Mouse (Mus musculus): ENCODE measurements at regions not wholly inside any gene's neighbourhood (a gene's known extent, or its start where the extent isn't known, plus 50 kb on each side); places are given as distances from the start of the nearest gene placed in this dataset.

GRCm38 (mm10) chr1:61472579-61473242 is 165.9 kb upstream of the Pard3b start:
- Histone ChIP-seq H3K36me3 (ENCODE audit: poor library complexity, severe bottlenecking) (no peaks in the 10 kb centered on the region), H3K27me3 (no peaks in the 10 kb centered on the region), H3K4me1 (peaks cover 24% of the 10 kb centered on the region), H3K4me3 (no peak overlapping the region), H3K9ac (0 out of 2 replicates have a peak overlapping the region, but pooled peaks have one; percentile 40), H3K27ac (peak overlapping the region; percentile 85), H3K9me3 (replicated peaks) (no peaks in the 10 kb centered on the region), H3K4me2 (peak overlapping the region; percentile 44)
- ATAC-seq = peak; percentile 63
- WGBS = 58% methylated on average over 13 of the region's 13 CpGs

DNA sequence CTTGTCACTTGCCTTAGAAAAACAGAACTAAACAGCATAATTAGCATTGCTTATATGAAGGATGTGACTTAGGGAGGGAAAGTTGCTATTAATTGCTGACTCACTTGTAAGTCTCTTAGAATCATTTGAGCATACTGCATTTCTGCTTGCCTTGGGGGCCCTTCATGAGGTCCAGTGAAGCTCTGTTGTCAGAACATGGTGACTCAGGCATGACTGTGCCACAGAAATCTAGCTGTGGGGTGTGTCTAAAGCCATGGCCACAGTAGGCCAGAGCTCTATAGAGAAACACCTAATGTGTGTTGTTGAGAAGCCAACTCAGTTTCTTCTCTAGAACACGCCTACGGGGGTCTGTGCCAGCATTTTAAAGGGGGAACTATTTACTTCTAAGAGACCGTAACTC is 153.2 kb upstream of the Pard3b start:
- Histone ChIP-seq H3K4me2 (no peak overlapping the region), H3K4me3 (no peak overlapping the region), H3K9ac (no peak overlapping the region), H3K9me3 (replicated peaks) (no peaks in the 10 kb centered on the region), H3K4me1 (no peaks in the 10 kb centered on the region), H3K27ac (no peak overlapping the region), H3K36me3 (ENCODE audit: poor library complexity, severe bottlenecking) (no peaks in the 10 kb centered on the region), H3K27me3 (no peaks in the 10 kb centered on the region)
- ATAC-seq = no peak
- 91% methylated on average over 3 of the region's 3 CpGs for WGBS

DNA sequence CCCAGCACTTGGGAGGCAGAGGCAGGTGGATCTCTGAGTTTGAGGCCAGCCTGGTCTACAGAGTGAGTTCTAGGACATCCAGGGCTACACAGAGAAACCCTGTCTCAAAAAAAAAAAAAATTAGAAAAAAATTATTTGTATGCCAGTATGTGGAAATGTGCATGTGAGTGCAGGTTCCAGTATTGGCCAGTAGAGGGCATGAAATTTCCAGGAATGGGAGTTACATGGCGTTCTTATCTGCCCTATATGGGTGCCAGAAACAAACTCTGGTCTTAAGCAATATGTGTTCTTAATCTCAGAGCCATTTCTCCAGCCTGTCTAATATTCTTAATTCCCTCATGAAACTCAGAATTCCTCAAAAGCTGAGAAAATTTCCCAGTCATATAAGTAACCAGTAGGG is 113.7 kb upstream of the Pard3b start:
- Histone ChIP-seq H3K4me2 (no peak overlapping the region), H3K27me3 (no peaks in the 10 kb centered on the region), H3K9me3 (replicated peaks) (no peaks in the 10 kb centered on the region), H3K27ac (no peak overlapping the region), H3K36me3 (ENCODE audit: poor library complexity, severe bottlenecking) (no peaks in the 10 kb centered on the region), H3K4me1 (peaks cover 5% of the 10 kb centered on the region), H3K9ac (no peak overlapping the region), H3K4me3 (no peak overlapping the region)
- 90% methylated on average over 1 of the region's 1 CpGs for WGBS
- no peak for ATAC-seq

GRCm38 (mm10) chr1:61525881-61526280 is 112.7 kb upstream of the Pard3b start:
- ATAC-seq = no peak
- Histone ChIP-seq H3K27me3 (no peaks in the 10 kb centered on the region), H3K9ac (no peak overlapping the region), H3K9me3 (replicated peaks) (no peaks in the 10 kb centered on the region), H3K4me3 (no peak overlapping the region), H3K4me1 (peaks cover 12% of the 10 kb centered on the region), H3K4me2 (no peak overlapping the region), H3K27ac (no peak overlapping the region), H3K36me3 (ENCODE audit: poor library complexity, severe bottlenecking) (no peaks in the 10 kb centered on the region)
- WGBS = 92% methylated on average over 8 of the region's 8 CpGs

GRCm38 (mm10) chr1:61528757-61529156 is 109.9 kb upstream of the Pard3b start:
- Histone ChIP-seq H3K4me1 (peaks cover 28% of the 10 kb centered on the region), H3K9me3 (replicated peaks) (no peaks in the 10 kb centered on the region), H3K4me3 (no peak overlapping the region), H3K36me3 (ENCODE audit: poor library complexity, severe bottlenecking) (no peaks in the 10 kb centered on the region), H3K9ac (no peak overlapping the region), H3K4me2 (no peak overlapping the region), H3K27me3 (no peaks in the 10 kb centered on the region), H3K27ac (no peak overlapping the region)
- no peak for ATAC-seq
- 70% methylated on average over 15 of the region's 15 CpGs for WGBS

DNA sequence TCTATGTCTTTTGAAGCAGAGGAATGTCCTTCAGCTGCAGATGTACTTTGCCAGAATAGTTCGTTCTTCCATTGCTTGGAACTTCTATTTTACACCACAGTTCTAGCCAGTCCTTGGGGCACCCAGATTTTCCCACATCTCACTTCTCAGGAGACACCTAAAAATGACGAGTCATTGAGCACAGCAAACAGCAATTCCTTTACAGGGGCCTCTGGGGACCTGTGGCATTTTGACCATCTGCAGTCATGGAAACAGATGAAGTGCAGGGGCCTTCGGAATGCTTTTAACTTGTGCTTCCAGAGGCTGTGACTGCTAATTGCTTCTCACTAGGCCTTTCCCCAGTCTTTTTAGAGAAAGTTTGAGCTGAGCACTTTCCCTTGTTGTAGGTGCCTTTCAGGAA is 108.5 kb upstream of the Pard3b start:
- WGBS = 13% methylated on average over 3 of the region's 3 CpGs
- Histone ChIP-seq H3K27me3 (no peaks in the 10 kb centered on the region), H3K9ac (no peak overlapping the region), H3K4me1 (peaks cover 28% of the 10 kb centered on the region), H3K27ac (no peak overlapping the region), H3K36me3 (ENCODE audit: poor library complexity, severe bottlenecking) (no peaks in the 10 kb centered on the region), H3K4me2 (no peak overlapping the region), H3K4me3 (no peak overlapping the region), H3K9me3 (replicated peaks) (no peaks in the 10 kb centered on the region)
- no peak for ATAC-seq

- Histone ChIP-seq H3K4me2 (peak overlapping the region; percentile 15; the same call in 1 of the 2 replicates), H3K9ac (peak overlapping the region; percentile 6; the same call in 1 of the 2 replicates), H3K4me3 (no peak overlapping the region), H3K27ac (peak overlapping the region; percentile 31), H3K36me3 (ENCODE audit: poor library complexity, severe bottlenecking) (no peaks in the 10 kb centered on the region), H3K27me3 (no peaks in the 10 kb centered on the region), H3K9me3 (replicated peaks) (no peaks in the 10 kb centered on the region), H3K4me1 (peaks cover 28% of the 10 kb centered on the region)
- peak; percentile 81; the same call in 1 of the 2 replicates for ATAC-seq
- WGBS = 11% methylated on average over 5 of the region's 5 CpGs
These were observed 107.1 kb upstream of the Pard3b start for GRCm38 (mm10) chr1:61531487-61531886.

DNA sequence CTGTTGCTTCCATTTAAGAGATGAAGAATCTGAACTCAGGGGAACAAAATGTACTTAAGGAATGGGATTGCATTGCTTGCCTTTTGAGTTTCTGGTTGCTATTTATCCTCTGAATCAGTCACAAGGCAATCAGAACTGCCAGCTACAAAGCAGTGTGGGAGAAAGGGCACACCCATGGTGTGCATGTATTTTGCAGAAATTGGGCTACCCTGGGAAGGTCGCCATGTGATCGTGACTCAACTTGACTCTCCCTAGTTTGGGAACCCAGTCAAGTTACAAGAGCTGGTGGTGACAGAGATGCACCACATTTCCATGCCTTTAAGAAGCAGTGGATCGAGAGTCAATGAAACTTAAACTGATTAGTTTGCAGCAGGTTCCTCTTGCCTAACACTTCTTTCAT is 98.5 kb upstream of the Pard3b start:
- 44% methylated on average over 3 of the region's 3 CpGs for WGBS
- ATAC-seq = peak; percentile 21; the same call in 1 of the 2 replicates
- no peak overlapping the region for H3K4me3 ChIP-seq

DNA sequence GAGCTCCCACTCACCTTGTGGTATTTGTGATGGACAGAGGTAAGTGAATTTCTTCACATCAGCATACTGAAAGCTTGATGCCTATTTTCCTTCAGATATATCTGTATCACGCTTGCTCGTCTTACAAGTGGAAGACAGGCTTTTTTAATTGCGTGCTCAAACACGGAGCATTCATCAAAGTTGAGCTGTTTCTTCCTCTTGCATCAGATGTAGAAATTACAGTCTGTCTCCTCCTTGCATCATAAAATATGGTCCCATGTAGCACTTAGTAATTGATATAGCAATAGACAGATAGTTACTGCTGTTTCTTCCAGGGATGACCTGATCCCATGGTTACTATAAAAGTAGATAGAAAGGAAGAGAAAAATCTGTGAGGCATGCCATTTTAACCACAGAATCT is 97.5 kb upstream of the Pard3b start:
- no peak for ATAC-seq
- no peaks in the 10 kb centered on the region for H3K27me3 ChIP-seq
- H3K36me3 ChIP-seq (ENCODE audit: poor library complexity, severe bottlenecking) = no peaks in the 10 kb centered on the region
- H3K4me3 ChIP-seq = no peak overlapping the region
- no peak overlapping the region for H3K27ac ChIP-seq
- WGBS = 92% methylated on average over 4 of the region's 4 CpGs
- H3K9ac ChIP-seq = no peak overlapping the region
- H3K4me2 ChIP-seq = no peak overlapping the region
- peaks cover 10% of the 10 kb centered on the region; the same call in 1 of the 2 replicates for H3K4me1 ChIP-seq
- H3K9me3 ChIP-seq (replicated peaks) = no peaks in the 10 kb centered on the region

More for the DNA sequence above, 98.5 kb upstream of the Pard3b start:
- Histone ChIP-seq H3K4me1 (peaks cover 10% of the 10 kb centered on the region; the same call in 1 of the 2 replicates), H3K9ac (no peak overlapping the region), H3K4me2 (no peak overlapping the region), H3K9me3 (replicated peaks) (no peaks in the 10 kb centered on the region), H3K27ac (no peak overlapping the region), H3K27me3 (no peaks in the 10 kb centered on the region), H3K36me3 (ENCODE audit: poor library complexity, severe bottlenecking) (no peaks in the 10 kb centered on the region)

GRCm38 (mm10) chr1:61552577-61553517 is 85.8 kb upstream of the Pard3b start:
- no peaks in the 10 kb centered on the region for H3K9me3 ChIP-seq (replicated peaks)
- H3K27me3 ChIP-seq = no peaks in the 10 kb centered on the region
- H3K36me3 ChIP-seq (ENCODE audit: poor library complexity, severe bottlenecking) = no peaks in the 10 kb centered on the region
- H3K4me3 ChIP-seq = no peak overlapping the region
- WGBS = 64% methylated on average over 21 of the region's 21 CpGs
- H3K27ac ChIP-seq = peak overlapping the region; percentile 31; the same call in 1 of the 2 replicates
- peak; percentile 63 for ATAC-seq
- H3K9ac ChIP-seq = no peak overlapping the region
- H3K4me2 ChIP-seq = 0 out of 2 replicates have a peak overlapping the region, but pooled peaks have one; percentile 10
- H3K4me1 ChIP-seq = peaks cover 10% of the 10 kb centered on the region

- Histone ChIP-seq H3K36me3 (ENCODE audit: poor library complexity, severe bottlenecking) (no peaks in the 10 kb centered on the region), H3K9ac (no peak overlapping the region), H3K4me3 (no peak overlapping the region), H3K4me2 (no peak overlapping the region), H3K27ac (no peak overlapping the region), H3K4me1 (no peaks in the 10 kb centered on the region), H3K9me3 (replicated peaks) (no peaks in the 10 kb centered on the region), H3K27me3 (no peaks in the 10 kb centered on the region)
- 62% methylated on average over 2 of the region's 2 CpGs for WGBS
- 0 out of 2 replicates have a peak, but pooled peaks have one; percentile 24 for ATAC-seq
These were observed 79.1 kb upstream of the Pard3b start for GRCm38 (mm10) chr1:61559514-61559913.

- 78% methylated on average over 2 of the region's 2 CpGs for WGBS
- Histone ChIP-seq H3K27me3 (no peaks in the 10 kb centered on the region), H3K36me3 (ENCODE audit: poor library complexity, severe bottlenecking) (no peaks in the 10 kb centered on the region), H3K9me3 (replicated peaks) (no peaks in the 10 kb centered on the region), H3K27ac (no peak overlapping the region), H3K4me1 (no peaks in the 10 kb centered on the region), H3K4me2 (no peak overlapping the region), H3K9ac (no peak overlapping the region), H3K4me3 (no peak overlapping the region)
- ATAC-seq = no peak
These were observed 76.5 kb upstream of the Pard3b start for GRCm38 (mm10) chr1:61562091-61562490.

All from forebrain, embryonic 13.5 days (tissue).